Mouse (Mus musculus) heart, adult 2 months (tissue): ENCODE measurements at regions not wholly inside any gene's neighbourhood (a gene's known extent, or its start where the extent isn't known, plus 50 kb on each side); places are given as distances from the start of the nearest gene placed in this dataset.
A peak's percentile ranks its signal among the peaks of the same experiment; 100 is the strongest.

Source experiments
- DNase-seq, 2 experiments: peaks; one replicate each; pipeline ENCODE4 v3.0.0; 2021
- H3K27ac ChIP-seq: fragments of 200-600 bp; 2 replicates; pipeline ENCODE4 v1.8.1; 2022
- H3K27me3 ChIP-seq: fragments of 200-500 bp; 2 replicates; pipeline ENCODE4 v1.6.1; 2012; ENCODE audit warnings: mild to moderate bottlenecking, low read length, inconsistent platforms, mixed read lengths; ENCODE audit not compliant: control insufficient read depth, insufficient read depth
- H3K36me3 ChIP-seq: fragments of 200-500 bp; 2 replicates; pipeline ENCODE4 v1.6.1; 2012; ENCODE audit warnings: low read length, inconsistent platforms; ENCODE audit not compliant: control insufficient read depth, insufficient read depth
- H3K4me1 ChIP-seq: fragments of 200-500 bp; 2 replicates; pipeline ENCODE4 v1.6.1; 2011; ENCODE audit warnings: low read length; ENCODE audit not compliant: control insufficient read depth, insufficient read depth
- H3K4me3 ChIP-seq: fragments of 200-600 bp; 2 replicates; pipeline ENCODE4 v1.8.1; 2022
- H3K79me2 ChIP-seq: fragments of 200-500 bp; replicated peaks from 2 replicates; pipeline ENCODE4 v1.6.1; 2012; ENCODE audit warnings: mild to moderate bottlenecking, inconsistent platforms, low read length, moderate library complexity, mixed read lengths; ENCODE audit not compliant: control insufficient read depth, insufficient read depth
- H3K9ac ChIP-seq: fragments of 200-500 bp; 2 replicates; pipeline ENCODE4 v1.6.1; 2012; ENCODE audit warnings: low read depth, mild to moderate bottlenecking, control low read depth, inconsistent platforms, low read length, mixed read lengths
- CTCF ChIP-seq: fragments of 200-600 bp; IDR thresholded peaks from 2 replicates; pipeline ENCODE4 v1.8.1; 2022; ENCODE audit warnings: antibody characterized with exemption, mild to moderate bottlenecking, moderate library complexity
- EP300 ChIP-seq: fragments of 200-500 bp; IDR thresholded peaks from 2 replicates; pipeline ENCODE4 v1.6.1; 2011; ENCODE audit warnings: low read depth, low read length, control low read depth; ENCODE audit not compliant: insufficient read depth
- POLR2A ChIP-seq: fragments of 200-500 bp; IDR thresholded peaks from 2 replicates; pipeline ENCODE4 v1.6.1; 2011; ENCODE audit warnings: mild to moderate bottlenecking, low read depth, low read length, control low read depth; ENCODE audit not compliant: insufficient read depth
- WGBS: fragments of 180-500 bp; shearing (Covaris S2); methylation state at CpG from one replicate; pipeline ENCODE4 v1.1.7; 2018; 5-methylcytosine and 5-hydroxymethylcytosine counted together
- intact Hi-C: fragments of 180-260 bp; cut with DNase I; formaldehyde crosslinking; loops from one replicate; pipeline ENCODE4 v1.15.1; 2025

DNA sequence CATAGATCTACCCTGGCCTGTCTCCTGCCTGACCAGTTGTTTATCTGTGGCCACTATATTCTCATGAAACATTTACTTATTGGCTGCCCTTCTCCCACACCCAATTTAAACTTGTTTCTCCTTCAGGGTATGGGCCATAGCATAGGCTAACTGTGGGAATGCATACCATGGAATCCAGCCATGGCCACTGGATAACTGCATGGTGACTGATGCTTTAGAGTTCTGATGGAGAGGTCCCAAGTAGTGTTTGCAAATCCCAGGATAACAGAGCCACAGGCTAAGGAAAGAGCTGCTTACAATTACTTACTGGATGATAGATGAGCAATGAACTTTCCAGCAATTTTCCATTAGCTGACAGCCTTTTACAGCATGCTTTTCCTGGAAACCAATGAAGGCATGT, 139.5 kb upstream of the Sstr4 start:
- H3K4me3 ChIP-seq = no peak overlapping the region
- intact Hi-C loops = no loop called here

DNA sequence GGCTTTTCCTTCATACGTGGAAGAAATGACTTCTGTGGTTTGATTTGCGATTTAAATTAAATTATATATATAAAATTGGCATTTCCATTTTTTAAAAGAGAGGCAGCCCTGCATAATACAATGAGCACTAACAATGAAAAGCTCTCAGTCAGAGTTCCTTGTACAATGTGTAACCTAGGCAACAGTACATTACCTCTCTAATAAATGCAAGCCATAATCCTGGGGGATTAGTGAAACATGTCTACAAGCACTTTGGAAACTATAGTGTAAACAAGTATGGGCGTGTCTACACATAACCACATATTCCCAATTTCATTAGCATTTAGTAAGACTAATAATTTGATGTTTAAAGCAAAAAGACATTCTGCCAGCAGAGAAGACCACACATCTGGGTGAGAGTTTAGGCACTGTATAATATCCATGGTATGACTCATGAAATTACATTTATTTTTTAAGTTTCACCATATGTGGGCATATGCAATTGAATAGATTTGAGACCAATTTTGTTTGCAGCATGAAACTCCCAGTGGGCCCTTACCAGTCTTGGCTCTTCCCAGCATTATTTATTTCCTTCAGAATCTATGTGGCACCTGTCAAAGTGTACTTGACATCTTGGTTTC, 130.9 kb upstream of the Sstr4 start:
- 82% methylated on average over 3 of the region's 3 CpGs for WGBS
- H3K79me2 ChIP-seq = no peaks in the 10 kb centered on the region
- H3K9ac ChIP-seq = no peak overlapping the region
- TF ChIP-seq EP300 (no peak), POLR2A (no peak), CTCF (no peak)
- no peak for DNase-seq
- H3K27ac ChIP-seq = no peak overlapping the region
- no peaks in the 10 kb centered on the region for H3K4me1 ChIP-seq
- no peaks in the 10 kb centered on the region for H3K27me3 ChIP-seq
- no peak overlapping the region for H3K4me3 ChIP-seq
- intact Hi-C loops = no loop called here
- no peaks in the 10 kb centered on the region for H3K36me3 ChIP-seq

More for the DNA sequence above, 139.5 kb upstream of the Sstr4 start:
- Histone ChIP-seq H3K27ac (no peak overlapping the region), H3K36me3 (no peaks in the 10 kb centered on the region), H3K9ac (no peak overlapping the region), H3K27me3 (no peaks in the 10 kb centered on the region), H3K79me2 (no peaks in the 10 kb centered on the region), H3K4me1 (no peaks in the 10 kb centered on the region)
- no peak for DNase-seq
- no peak for TF ChIP-seq CTCF
- TF ChIP-seq EP300 = no peak
- TF ChIP-seq POLR2A = no peak

DNA sequence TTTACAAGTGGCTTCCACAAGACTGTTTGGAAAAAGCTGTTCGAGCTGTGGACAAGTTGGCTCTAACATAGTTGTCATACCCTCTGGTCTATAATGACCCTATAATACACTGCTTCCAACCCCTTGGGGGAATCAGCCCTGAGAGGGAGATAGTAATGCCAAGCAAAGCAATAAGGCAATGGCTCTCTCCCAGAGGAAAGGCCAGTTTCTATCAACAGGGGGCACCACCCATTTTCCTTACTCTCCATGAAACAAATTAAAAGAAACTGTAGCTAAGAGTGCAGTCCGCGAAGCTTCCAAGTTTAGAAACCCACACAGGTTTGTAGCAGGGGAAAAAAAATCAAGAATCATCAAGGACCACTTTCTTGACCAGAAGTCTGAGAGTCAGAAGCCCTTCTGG, 115.9 kb upstream of the Sstr4 start:
- DNase-seq = peak in 1 of 2 experiments; percentile 28
- Histone ChIP-seq H3K27ac (no peak overlapping the region), H3K79me2 (no peaks in the 10 kb centered on the region), H3K4me1 (peaks cover 5% of the 10 kb centered on the region), H3K27me3 (no peaks in the 10 kb centered on the region), H3K9ac (no peak overlapping the region), H3K36me3 (no peaks in the 10 kb centered on the region; the same call in 1 of the 2 replicates), H3K4me3 (no peak overlapping the region)
- intact Hi-C loops = loop anchor here (5.0 kb wide), 4 partner anchors 58 to 132 kb away; partner anchors contain the start of gene Thbd
- TF ChIP-seq CTCF = peak; percentile 55
- no peak for TF ChIP-seq EP300
- 75% methylated on average over 3 of the region's 3 CpGs for WGBS

DNA sequence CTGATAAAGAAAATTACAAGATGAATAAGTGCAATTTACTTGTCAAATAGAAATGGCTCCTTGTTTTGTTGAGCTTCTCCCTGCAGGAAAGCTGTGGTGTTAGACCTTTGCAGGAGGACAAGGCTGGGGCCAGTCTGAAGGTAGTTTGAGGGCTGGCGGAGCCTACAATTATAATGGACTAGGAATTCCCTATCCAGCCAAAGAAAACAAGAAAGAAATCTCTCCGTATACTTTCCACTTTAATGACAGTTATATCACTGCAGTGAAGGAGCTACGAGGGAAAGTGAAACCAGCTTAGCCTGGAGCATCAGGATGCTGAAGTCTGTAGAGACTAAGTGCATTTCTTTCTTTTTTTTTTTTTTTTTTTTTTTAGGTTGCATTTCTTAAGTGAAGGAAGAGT, 104.8 kb upstream of the Sstr4 start:
- no peak for TF ChIP-seq EP300
- no peak for TF ChIP-seq POLR2A
- TF ChIP-seq CTCF = no peak
- Histone ChIP-seq H3K4me3 (no peak overlapping the region), H3K36me3 (no peaks in the 10 kb centered on the region), H3K9ac (peak overlapping the region; percentile 63; the same call in 1 of the 2 replicates), H3K27ac (peak overlapping the region; percentile 20; the same call in 1 of the 2 replicates), H3K27me3 (no peaks in the 10 kb centered on the region), H3K79me2 (no peaks in the 10 kb centered on the region), H3K4me1 (peaks cover 4% of the 10 kb centered on the region)
- intact Hi-C loops = no loop called here
- no peak for DNase-seq
- WGBS = 25% methylated on average over 3 of the region's 3 CpGs

DNA sequence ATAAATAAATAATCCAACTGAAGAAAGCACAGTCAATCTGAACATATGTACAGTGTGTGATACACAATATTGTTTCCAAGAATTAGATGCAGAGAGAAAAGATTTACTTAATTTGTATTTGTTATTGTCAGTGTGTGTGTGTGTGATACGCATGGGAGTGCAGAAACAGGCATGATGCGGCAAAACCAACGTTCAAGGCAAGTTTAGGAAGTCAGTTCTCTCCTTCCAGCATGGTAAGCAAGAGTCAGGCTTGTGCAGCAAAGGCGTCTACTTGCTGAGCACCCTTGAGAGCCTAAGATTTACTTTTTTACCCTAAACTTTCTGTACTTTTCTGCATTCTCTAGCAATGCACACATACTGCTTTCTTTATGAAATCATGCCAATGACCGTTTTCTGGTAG, 102.7 kb upstream of the Sstr4 start:
- 87% methylated on average over 5 of the region's 5 CpGs for WGBS

DNA sequence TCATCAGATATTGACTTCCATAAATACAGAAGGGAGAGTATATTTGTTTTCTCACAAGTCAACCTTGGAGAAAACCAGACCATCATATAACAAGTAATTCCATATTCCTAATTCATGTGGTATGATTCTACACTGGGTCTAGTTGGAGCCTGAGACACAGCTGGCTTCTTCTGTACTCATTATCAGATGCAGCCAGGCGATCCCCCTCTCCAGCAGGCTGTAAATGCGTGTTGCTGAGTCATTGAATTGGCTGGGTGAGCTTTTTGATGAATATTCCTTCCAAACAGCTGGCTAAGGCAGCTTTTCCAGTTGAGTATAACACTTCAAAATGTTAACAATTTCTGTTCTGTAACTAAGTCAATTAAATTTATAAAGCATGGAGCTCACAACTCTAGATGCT, 102.2 kb upstream of the Sstr4 start:
- Histone ChIP-seq H3K27me3 (no peaks in the 10 kb centered on the region), H3K36me3 (no peaks in the 10 kb centered on the region), H3K4me3 (no peak overlapping the region), H3K9ac (no peak overlapping the region), H3K79me2 (no peaks in the 10 kb centered on the region), H3K4me1 (peaks cover 4% of the 10 kb centered on the region), H3K27ac (no peak overlapping the region)
- TF ChIP-seq CTCF (no peak), POLR2A (no peak), EP300 (no peak)
- intact Hi-C loops = no loop called here
- DNase-seq = no peak
- WGBS = 65% methylated on average over 2 of the region's 2 CpGs

More for the DNA sequence above, 102.7 kb upstream of the Sstr4 start:
- Histone ChIP-seq H3K4me3 (no peak overlapping the region), H3K9ac (no peak overlapping the region), H3K79me2 (no peaks in the 10 kb centered on the region), H3K27ac (no peak overlapping the region), H3K4me1 (peaks cover 4% of the 10 kb centered on the region), H3K27me3 (no peaks in the 10 kb centered on the region), H3K36me3 (no peaks in the 10 kb centered on the region)
- intact Hi-C loops = no loop called here
- DNase-seq = no peak
- no peak for TF ChIP-seq POLR2A
- no peak for TF ChIP-seq EP300
- TF ChIP-seq CTCF = no peak
